Mouse (Mus musculus): ENCODE results near the gene Fat2.

DNA sequence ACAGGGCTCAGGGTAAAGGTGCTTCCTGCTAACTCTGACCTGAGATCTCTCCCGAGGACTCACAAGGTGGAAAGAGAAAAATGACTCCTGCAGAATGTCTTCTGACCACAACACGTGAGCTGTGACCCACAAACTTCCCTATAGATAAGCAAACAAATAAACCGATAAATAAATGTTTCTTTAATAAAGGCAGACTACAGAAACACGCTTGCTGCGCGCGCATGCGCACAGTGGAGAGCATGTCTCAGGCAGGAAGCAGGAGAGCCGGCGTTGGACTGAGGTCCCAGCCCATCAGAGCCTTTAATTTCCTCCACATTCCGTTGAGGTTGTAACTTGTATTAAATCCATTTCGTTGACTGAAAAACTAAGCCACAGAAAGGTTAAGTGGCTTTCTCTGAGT is 37.0 kb upstream of the Fat2 start:
- TF ChIP-seq CTCF (IDR thresholded peaks at IDR 0.05; ENCODE audit: low read depth): no peak
- TF ChIP-seq EP300 (IDR thresholded peaks at IDR 0.05; ENCODE audit: low read depth): no peak

Measured in liver, postnatal 0 days (tissue).